Mouse (Mus musculus): ENCODE results near the gene Gtse1.

Gene Gtse1

GRCm38 (mm10) chr15:85877336-85877735, 17.8 kb downstream of the Gtse1 start:
- DNase-seq, result no peak

GRCm38 (mm10) chr15:85878848-85879497, 19.4 kb downstream of the Gtse1 start, which contains the start of gene Trmu:
Trmu (plus strand) TSS chr15:85879312.
- DNase-seq, result peak; percentile 93

- DNase-seq, result no peak
Observed at GRCm38 (mm10) chr15:85879498-85879895, 20.0 kb downstream of the Gtse1 start.

GRCm38 (mm10) chr15:85885606-85886005, 26.1 kb downstream of the Gtse1 start:
- DNase-seq, result no peak

GRCm38 (mm10) chr15:85889235-85889634, 29.7 kb downstream of the Gtse1 start:
- DNase-seq, result no peak

GRCm38 (mm10) chr15:85891971-85892370, 32.4 kb downstream of the Gtse1 start:
- DNase-seq, result no peak

GRCm38 (mm10) chr15:85892498-85893118, 33.1 kb downstream of the Gtse1 start:
- no peak for DNase-seq

GRCm38 (mm10) chr15:85893871-85894270, 34.3 kb downstream of the Gtse1 start:
- DNase-seq, result no peak

GRCm38 (mm10) chr15:85896284-85896683, 36.7 kb downstream of the Gtse1 start:
- peak; percentile 71 for DNase-seq

- no peak for DNase-seq
Observed at GRCm38 (mm10) chr15:85897113-85897512, 37.6 kb downstream of the Gtse1 start.

GRCm38 (mm10) chr15:85899396-85899795, 39.9 kb downstream of the Gtse1 start:
- no peak for DNase-seq

GRCm38 (mm10) chr15:85900318-85900717, 40.8 kb downstream of the Gtse1 start:
- DNase-seq, result no peak

GRCm38 (mm10) chr15:85900801-85901200, 41.3 kb downstream of the Gtse1 start:
- no peak for DNase-seq

GRCm38 (mm10) chr15:85902505-85902904, 43.0 kb downstream of the Gtse1 start:
- no peak for DNase-seq

GRCm38 (mm10) chr15:85903826-85904225, 44.3 kb downstream of the Gtse1 start:
- no peak for DNase-seq

GRCm38 (mm10) chr15:85908660-85909491, 49.3 kb downstream of the Gtse1 start:
- no peak for DNase-seq

- DNase-seq, result no peak
Observed at GRCm38 (mm10) chr15:85909492-85909829, 49.9 kb downstream of the Gtse1 start.

GRCm38 (mm10) chr15:85909931-85910330, 50.4 kb downstream of the Gtse1 start:
- DNase-seq, result no peak

GRCm38 (mm10) chr15:85913605-85914004, 54.1 kb downstream of the Gtse1 start:
- DNase-seq, result no peak

- DNase-seq, result no peak
Observed at GRCm38 (mm10) chr15:85919191-85919891, 59.8 kb downstream of the Gtse1 start.

GRCm38 (mm10) chr15:85919892-85920248, 60.3 kb downstream of the Gtse1 start:
- no peak for DNase-seq

GRCm38 (mm10) chr15:85921855-85922254, 62.3 kb downstream of the Gtse1 start:
- no peak for DNase-seq
